Mouse (Mus musculus): ENCODE results near the gene Dpf3. TPM values are rescaled to one million over a fixed set of nuclear protein-coding genes. Genes with fewer than 3 reads are reported as not detected.

The Dpf3 gene
- polyA plus RNA-seq, 1 experiment from 2014 or later: 13.0 TPM

- ATAC-seq (replicated peaks; ENCODE audit: low FRiP score) (no peak), DNase-seq (ENCODE audit: low spot score) (no peak)
- Histone ChIP-seq H3K9ac (ENCODE audit: low read depth, low read length) (no peak overlapping the region), H3K4me1 (replicated peaks; ENCODE audit: control insufficient read depth, insufficient read depth, low read length) (peaks cover 7% of the 10 kb centered on the region), H3K27ac (ENCODE audit: low read depth, low read length) (no peak overlapping the region), H3K4me3 (ENCODE audit: low read depth, low read length) (no peak overlapping the region), H3K36me3 (ENCODE audit: control insufficient read depth, insufficient read depth, low read length) (peaks cover 4% of the 10 kb centered on the region; the same call in 1 of the 2 replicates), H3K27me3 (replicated peaks; ENCODE audit: control insufficient read depth, insufficient read depth, low read length) (no peaks in the 10 kb centered on the region; the same call in 1 of the 2 replicates), H3K9me3 (ENCODE audit: control insufficient read depth, low read length) (no peaks in the 10 kb centered on the region), H3K4me2 (no peak overlapping the region)
- 79% methylated on average over 7 of the region's 7 CpGs for WGBS
Measured at GRCm38 (mm10) chr12:83449202-83449601, 38.3 kb downstream of the Dpf3 start.

GRCm38 (mm10) chr12:83445587-83445986, 41.9 kb downstream of the Dpf3 start:
- no peak overlapping the region for H3K4me3 ChIP-seq (ENCODE audit: low read depth, low read length)
- no peaks in the 10 kb centered on the region; the same call in 1 of the 2 replicates for H3K27me3 ChIP-seq (replicated peaks; ENCODE audit: control insufficient read depth, insufficient read depth, low read length)
- H3K4me1 ChIP-seq (replicated peaks; ENCODE audit: control insufficient read depth, insufficient read depth, low read length): 0 out of 2 replicates have a peak, but pooled peaks cover 3% of the 10 kb centered on the region
- ATAC-seq (replicated peaks; ENCODE audit: low FRiP score) (no peak), DNase-seq (ENCODE audit: low spot score) (no peak)
- no peak overlapping the region for H3K4me2 ChIP-seq
- peaks cover 4% of the 10 kb centered on the region; the same call in 1 of the 2 replicates for H3K36me3 ChIP-seq (ENCODE audit: control insufficient read depth, insufficient read depth, low read length)
- no peak overlapping the region for H3K27ac ChIP-seq (ENCODE audit: low read depth, low read length)
- WGBS: 73% methylated on average over 6 of the region's 6 CpGs
- H3K9ac ChIP-seq (ENCODE audit: low read depth, low read length): no peak overlapping the region
- H3K9me3 ChIP-seq (ENCODE audit: control insufficient read depth, low read length): no peaks in the 10 kb centered on the region

- H3K9ac ChIP-seq (ENCODE audit: low read depth, low read length): no peak overlapping the region
- no peak overlapping the region for H3K4me3 ChIP-seq (ENCODE audit: low read depth, low read length)
- DNase-seq (ENCODE audit: low spot score): no peak
- H3K27ac ChIP-seq (ENCODE audit: low read depth, low read length): no peak overlapping the region
- no peaks in the 10 kb centered on the region; the same call in 1 of the 2 replicates for H3K27me3 ChIP-seq (replicated peaks; ENCODE audit: control insufficient read depth, insufficient read depth, low read length)
- peaks cover 4% of the 10 kb centered on the region; the same call in 1 of the 2 replicates for H3K36me3 ChIP-seq (ENCODE audit: control insufficient read depth, insufficient read depth, low read length)
- WGBS: 93% methylated on average over 2 of the region's 2 CpGs
- ATAC-seq (replicated peaks; ENCODE audit: low FRiP score): no peak
- H3K4me2 ChIP-seq: no peak overlapping the region
- H3K9me3 ChIP-seq (ENCODE audit: control insufficient read depth, low read length): no peaks in the 10 kb centered on the region
- H3K4me1 ChIP-seq (replicated peaks; ENCODE audit: control insufficient read depth, insufficient read depth, low read length): 0 out of 2 replicates have a peak, but pooled peaks cover 3% of the 10 kb centered on the region
Measured at GRCm38 (mm10) chr12:83444448-83444847, 43.1 kb downstream of the Dpf3 start.

- Histone ChIP-seq H3K9me3 (ENCODE audit: control insufficient read depth, low read length) (no peaks in the 10 kb centered on the region), H3K4me2 (no peak overlapping the region), H3K4me1 (replicated peaks; ENCODE audit: control insufficient read depth, insufficient read depth, low read length) (peaks cover 5% of the 10 kb centered on the region; the same call in 1 of the 2 replicates), H3K27ac (ENCODE audit: low read depth, low read length) (no peak overlapping the region), H3K27me3 (replicated peaks; ENCODE audit: control insufficient read depth, insufficient read depth, low read length) (no peaks in the 10 kb centered on the region), H3K36me3 (ENCODE audit: control insufficient read depth, insufficient read depth, low read length) (no peaks in the 10 kb centered on the region), H3K4me3 (ENCODE audit: low read depth, low read length) (no peak overlapping the region), H3K9ac (ENCODE audit: low read depth, low read length) (no peak overlapping the region)
- DNase-seq (ENCODE audit: low spot score) (no peak), ATAC-seq (replicated peaks; ENCODE audit: low FRiP score) (no peak)
- WGBS: 84% methylated on average over 2 of the region's 2 CpGs
Measured at GRCm38 (mm10) chr12:83438002-83438401, 49.5 kb downstream of the Dpf3 start.

GRCm38 (mm10) chr12:83433987-83434698, 53.4 kb downstream of the Dpf3 start:
- WGBS: 55% methylated on average over 10 of the region's 10 CpGs

GRCm38 (mm10) chr12:83433436-83433835, 54.1 kb downstream of the Dpf3 start:
- Histone ChIP-seq H3K27me3 (replicated peaks; ENCODE audit: control insufficient read depth, insufficient read depth, low read length) (no peaks in the 10 kb centered on the region), H3K9ac (ENCODE audit: low read depth, low read length) (no peak overlapping the region), H3K4me3 (ENCODE audit: low read depth, low read length) (no peak overlapping the region), H3K27ac (ENCODE audit: low read depth, low read length) (no peak overlapping the region), H3K36me3 (ENCODE audit: control insufficient read depth, insufficient read depth, low read length) (no peaks in the 10 kb centered on the region), H3K4me2 (no peak overlapping the region), H3K9me3 (ENCODE audit: control insufficient read depth, low read length) (no peaks in the 10 kb centered on the region), H3K4me1 (replicated peaks; ENCODE audit: control insufficient read depth, insufficient read depth, low read length) (peaks cover 12% of the 10 kb centered on the region)
- ATAC-seq (replicated peaks; ENCODE audit: low FRiP score) (no peak), DNase-seq (ENCODE audit: low spot score) (no peak)
- WGBS: 92% methylated on average over 4 of the region's 4 CpGs

More at GRCm38 (mm10) chr12:83433987-83434698, 53.4 kb downstream of the Dpf3 start:
- no peaks in the 10 kb centered on the region for H3K36me3 ChIP-seq (ENCODE audit: control insufficient read depth, insufficient read depth, low read length)
- no peaks in the 10 kb centered on the region for H3K9me3 ChIP-seq (ENCODE audit: control insufficient read depth, low read length)
- H3K4me2 ChIP-seq: no peak overlapping the region
- peaks cover 8% of the 10 kb centered on the region; the same call in 1 of the 2 replicates for H3K4me1 ChIP-seq (replicated peaks; ENCODE audit: control insufficient read depth, insufficient read depth, low read length)
- H3K27me3 ChIP-seq (replicated peaks; ENCODE audit: control insufficient read depth, insufficient read depth, low read length): no peaks in the 10 kb centered on the region
- DNase-seq (ENCODE audit: low spot score) (no peak), ATAC-seq (replicated peaks; ENCODE audit: low FRiP score) (no peak)
- no peak overlapping the region for H3K27ac ChIP-seq (ENCODE audit: low read depth, low read length)
- no peak overlapping the region for H3K9ac ChIP-seq (ENCODE audit: low read depth, low read length)
- no peak overlapping the region for H3K4me3 ChIP-seq (ENCODE audit: low read depth, low read length)

- ATAC-seq (replicated peaks; ENCODE audit: low FRiP score) (no peak), DNase-seq (ENCODE audit: low spot score) (no peak)
- H3K4me3 ChIP-seq (ENCODE audit: low read depth, low read length): no peak overlapping the region
- no peak overlapping the region for H3K27ac ChIP-seq (ENCODE audit: low read depth, low read length)
- 85% methylated on average over 5 of the region's 5 CpGs for WGBS
- H3K9ac ChIP-seq (ENCODE audit: low read depth, low read length): no peak overlapping the region
- no peaks in the 10 kb centered on the region for H3K9me3 ChIP-seq (ENCODE audit: control insufficient read depth, low read length)
- peaks cover 36% of the 10 kb centered on the region for H3K4me1 ChIP-seq (replicated peaks; ENCODE audit: control insufficient read depth, insufficient read depth, low read length)
- no peaks in the 10 kb centered on the region for H3K36me3 ChIP-seq (ENCODE audit: control insufficient read depth, insufficient read depth, low read length)
- H3K4me2 ChIP-seq: no peak overlapping the region
- no peaks in the 10 kb centered on the region for H3K27me3 ChIP-seq (replicated peaks; ENCODE audit: control insufficient read depth, insufficient read depth, low read length)
Measured at GRCm38 (mm10) chr12:83430207-83430606, 57.3 kb downstream of the Dpf3 start.

GRCm38 (mm10) chr12:83428016-83428415, 59.5 kb downstream of the Dpf3 start:
- Histone ChIP-seq H3K27me3 (replicated peaks; ENCODE audit: control insufficient read depth, insufficient read depth, low read length) (no peaks in the 10 kb centered on the region), H3K4me1 (replicated peaks; ENCODE audit: control insufficient read depth, insufficient read depth, low read length) (peaks cover 45% of the 10 kb centered on the region), H3K27ac (ENCODE audit: low read depth, low read length) (peak overlapping the region; percentile 60), H3K36me3 (ENCODE audit: control insufficient read depth, insufficient read depth, low read length) (no peaks in the 10 kb centered on the region), H3K4me2 (peak overlapping the region; percentile 11), H3K9me3 (ENCODE audit: control insufficient read depth, low read length) (no peaks in the 10 kb centered on the region), H3K9ac (ENCODE audit: low read depth, low read length) (no peak overlapping the region), H3K4me3 (ENCODE audit: low read depth, low read length) (no peak overlapping the region)
- ATAC-seq (replicated peaks; ENCODE audit: low FRiP score) (peak; percentile 18; the same call in 1 of the 2 replicates), DNase-seq (ENCODE audit: low spot score) (no peak)
- WGBS: 50% methylated on average over 9 of the region's 9 CpGs

GRCm38 (mm10) chr12:83427601-83428000, 59.9 kb downstream of the Dpf3 start:
- H3K27ac ChIP-seq (ENCODE audit: low read depth, low read length): peak overlapping the region; percentile 60

More at GRCm38 (mm10) chr12:83427601-83428000, 59.9 kb downstream of the Dpf3 start:
- no peaks in the 10 kb centered on the region for H3K36me3 ChIP-seq (ENCODE audit: control insufficient read depth, insufficient read depth, low read length)
- peaks cover 45% of the 10 kb centered on the region for H3K4me1 ChIP-seq (replicated peaks; ENCODE audit: control insufficient read depth, insufficient read depth, low read length)
- WGBS: 7% methylated on average over 4 of the region's 4 CpGs
- no peak for DNase-seq (ENCODE audit: low spot score)
- no peaks in the 10 kb centered on the region for H3K27me3 ChIP-seq (replicated peaks; ENCODE audit: control insufficient read depth, insufficient read depth, low read length)
- H3K9me3 ChIP-seq (ENCODE audit: control insufficient read depth, low read length): no peaks in the 10 kb centered on the region
- no peak overlapping the region for H3K9ac ChIP-seq (ENCODE audit: low read depth, low read length)
- peak; percentile 82 for ATAC-seq (replicated peaks; ENCODE audit: low FRiP score)
- peak overlapping the region; percentile 31 for H3K4me2 ChIP-seq
- no peak overlapping the region for H3K4me3 ChIP-seq (ENCODE audit: low read depth, low read length)
